Mouse (Mus musculus) E14TG2a.4 (cell line): Measurements from ENCODE around the gene Nkd1.

Experiments
- CTCF ChIP-seq: conservative IDR thresholded peaks from 2 replicates; pipeline ENCODE4 v1.5.1; 2014; ENCODE audit warnings: low read length
- POU5F1 ChIP-seq: IDR thresholded peaks from 2 replicates; pipeline ENCODE4 v1.6.1; 2014; ENCODE audit warnings: low read length, borderline replicate concordance

- TF ChIP-seq CTCF (no peak), POU5F1 (no peak)
Observed at GRCm38 (mm10) chr8:88561402-88561801, 40.2 kb downstream of the Nkd1 start.
